Mouse (Mus musculus): Measurements from ENCODE around the gene Wdr24. TPM values are rescaled to one million over a fixed set of nuclear protein-coding genes. Genes with fewer than 3 reads are reported as not detected.

Gene Wdr24
- total and polyA plus RNA-seq, 2 experiments from 2014 or later: 22.6 to 39.7 TPM

GRCm38 (mm10) chr17:25873405-25874147 lies 50.1 kb downstream of the Wdr24 start:
- H3K27ac ChIP-seq: peak overlapping the region; percentile 96
- peak overlapping the region; percentile 80 for H3K4me2 ChIP-seq (ENCODE audit: low read depth, low read length)
- peak overlapping the region; percentile 69; the same call in 1 of the 2 replicates for H3K4me3 ChIP-seq (ENCODE audit: low read length)
- TF ChIP-seq CTCF (IDR thresholded peaks at IDR 0.05; ENCODE audit: low read depth): no peak
- ATAC-seq: no peak
- no peak for DNase-seq (ENCODE audit: low spot score)
- H3K27me3 ChIP-seq (ENCODE audit: insufficient read depth, low read length): no peaks in the 10 kb centered on the region
- H3K4me1 ChIP-seq (ENCODE audit: insufficient read depth, low read length): peaks cover 13% of the 10 kb centered on the region
- peaks cover 10% of the 10 kb centered on the region; the same call in 1 of the 2 replicates for H3K36me3 ChIP-seq (ENCODE audit: insufficient read depth, low read length)
- no peak overlapping the region for H3K9ac ChIP-seq (replicated peaks; ENCODE audit: low read length)
- 76% methylated on average over 11 of the region's 11 CpGs for WGBS
- H3K9me3 ChIP-seq (ENCODE audit: low read length): no peaks in the 10 kb centered on the region

- WGBS: 3% methylated on average over 14 of the region's 14 CpGs
- peaks cover 10% of the 10 kb centered on the region; the same call in 1 of the 2 replicates for H3K36me3 ChIP-seq (ENCODE audit: insufficient read depth, low read length)
Measured at GRCm38 (mm10) chr17:25874148-25874720, 50.8 kb downstream of the Wdr24 start.

GRCm38 (mm10) chr17:25874721-25875170 lies 51.3 kb downstream of the Wdr24 start, which contains the start of gene Mettl26:
Gene Mettl26, plus strand, starts transcription at chr17:25875074.
- Histone ChIP-seq H3K9ac (replicated peaks; ENCODE audit: low read length) (peak within 1 kb of the TSS; percentile 79), H3K36me3 (ENCODE audit: insufficient read depth, low read length) (peaks cover 10% of the 10 kb centered on the region; the same call in 1 of the 2 replicates), H3K9me3 (ENCODE audit: low read length) (no peaks in the 10 kb centered on the region), H3K4me1 (ENCODE audit: insufficient read depth, low read length) (peaks cover 13% of the 10 kb centered on the region; the same call in 1 of the 2 replicates), H3K4me3 (ENCODE audit: low read length) (peak within 1 kb of the TSS; percentile 69), H3K27me3 (ENCODE audit: insufficient read depth, low read length) (no peaks in the 10 kb centered on the region), H3K27ac (peak within 1 kb of the TSS; percentile 96), H3K4me2 (ENCODE audit: low read depth, low read length) (peak within 1 kb of the TSS; percentile 80)
- DNase-seq (ENCODE audit: low spot score) (peak; percentile 95), ATAC-seq (peak; percentile 68)
- 0% methylated on average over 25 of the region's 25 CpGs for WGBS
- TF ChIP-seq CTCF (IDR thresholded peaks at IDR 0.05; ENCODE audit: low read depth): peak; percentile 29; the same call in 1 of the 2 replicates

More at GRCm38 (mm10) chr17:25874148-25874720, 50.8 kb downstream of the Wdr24 start:
- H3K27ac ChIP-seq: peak overlapping the region; percentile 96
- H3K9ac ChIP-seq (replicated peaks; ENCODE audit: low read length): peak overlapping the region; percentile 79
- H3K4me1 ChIP-seq (ENCODE audit: insufficient read depth, low read length): peaks cover 13% of the 10 kb centered on the region; the same call in 1 of the 2 replicates
- TF ChIP-seq CTCF (IDR thresholded peaks at IDR 0.05; ENCODE audit: low read depth): no peak
- H3K27me3 ChIP-seq (ENCODE audit: insufficient read depth, low read length): no peaks in the 10 kb centered on the region
- DNase-seq (ENCODE audit: low spot score) (no peak), ATAC-seq (no peak; the same call in 1 of the 2 replicates)
- peak overlapping the region; percentile 69 for H3K4me3 ChIP-seq (ENCODE audit: low read length)
- H3K9me3 ChIP-seq (ENCODE audit: low read length): no peaks in the 10 kb centered on the region
- peak overlapping the region; percentile 80 for H3K4me2 ChIP-seq (ENCODE audit: low read depth, low read length)

- Histone ChIP-seq H3K4me1 (ENCODE audit: insufficient read depth, low read length) (peaks cover 13% of the 10 kb centered on the region; the same call in 1 of the 2 replicates), H3K27ac (peak overlapping the region; percentile 96), H3K9me3 (ENCODE audit: low read length) (no peaks in the 10 kb centered on the region), H3K27me3 (ENCODE audit: insufficient read depth, low read length) (no peaks in the 10 kb centered on the region), H3K4me2 (ENCODE audit: low read depth, low read length) (peak overlapping the region; percentile 80), H3K36me3 (ENCODE audit: insufficient read depth, low read length) (peaks cover 10% of the 10 kb centered on the region; the same call in 1 of the 2 replicates), H3K9ac (replicated peaks; ENCODE audit: low read length) (peak overlapping the region; percentile 79), H3K4me3 (ENCODE audit: low read length) (peak overlapping the region; percentile 69)
- TF ChIP-seq CTCF (IDR thresholded peaks at IDR 0.05; ENCODE audit: low read depth): peak; percentile 43
- under 1% methylated on average over 59 of the region's 59 CpGs for WGBS
- ATAC-seq (peak; percentile 91), DNase-seq (ENCODE audit: low spot score) (peak; percentile 94)
Measured at GRCm38 (mm10) chr17:25875171-25876136, 52.0 kb downstream of the Wdr24 start.

- Histone ChIP-seq H3K4me1 (ENCODE audit: insufficient read depth, low read length) (peaks cover 13% of the 10 kb centered on the region; the same call in 1 of the 2 replicates), H3K27me3 (ENCODE audit: insufficient read depth, low read length) (no peaks in the 10 kb centered on the region), H3K27ac (peak overlapping the region; percentile 96), H3K4me3 (ENCODE audit: low read length) (peak overlapping the region; percentile 69), H3K4me2 (ENCODE audit: low read depth, low read length) (peak overlapping the region; percentile 80), H3K36me3 (ENCODE audit: insufficient read depth, low read length) (peaks cover 10% of the 10 kb centered on the region; the same call in 1 of the 2 replicates), H3K9me3 (ENCODE audit: low read length) (no peaks in the 10 kb centered on the region), H3K9ac (replicated peaks; ENCODE audit: low read length) (peak overlapping the region; percentile 79)
- 54% methylated on average over 10 of the region's 10 CpGs for WGBS
- no peak for DNase-seq (ENCODE audit: low spot score)
- no peak for TF ChIP-seq CTCF (IDR thresholded peaks at IDR 0.05; ENCODE audit: low read depth)
- ATAC-seq: no peak
Measured at GRCm38 (mm10) chr17:25876347-25876915, 53.0 kb downstream of the Wdr24 start.
